Mouse (Mus musculus) spleen, adult 18-20 months (tissue): Measurements from ENCODE around the gene Rsph1.

Experiments used
- DNase-seq, 2 experiments: peaks; one replicate each; pipeline ENCODE4 v3.0.0; 2022; ENCODE audit warnings: mixed read lengths in 2 of 2

Gene Rsph1

GRCm38 (mm10) chr17:31253951-31254350, 23.2 kb downstream of the Rsph1 start:
- no peak for DNase-seq

GRCm38 (mm10) chr17:31247144-31247543, 30.0 kb downstream of the Rsph1 start:
- DNase-seq, result no peak

- DNase-seq, result no peak
These were observed 31.9 kb downstream of the Rsph1 start for GRCm38 (mm10) chr17:31245321-31245720.

GRCm38 (mm10) chr17:31242764-31243163, 34.4 kb downstream of the Rsph1 start:
- DNase-seq, result peak in 1 of 2 experiments; percentile 49

GRCm38 (mm10) chr17:31241156-31241555, 36.0 kb downstream of the Rsph1 start:
- DNase-seq, result no peak

- no peak for DNase-seq
These were observed 38.8 kb downstream of the Rsph1 start for GRCm38 (mm10) chr17:31238234-31239020.

- no peak for DNase-seq
These were observed 41.3 kb downstream of the Rsph1 start for GRCm38 (mm10) chr17:31235915-31236314.

GRCm38 (mm10) chr17:31232251-31233010, 44.8 kb downstream of the Rsph1 start:
- DNase-seq, result no peak

GRCm38 (mm10) chr17:31231780-31232179, 45.4 kb downstream of the Rsph1 start:
- no peak for DNase-seq

GRCm38 (mm10) chr17:31226931-31227330, 50.3 kb downstream of the Rsph1 start:
- DNase-seq, result no peak

GRCm38 (mm10) chr17:31226368-31226767, 50.8 kb downstream of the Rsph1 start:
- DNase-seq, result peak; percentile 21 to 23

GRCm38 (mm10) chr17:31224591-31224990, 52.6 kb downstream of the Rsph1 start:
- peak in 1 of 2 experiments; percentile 21 for DNase-seq

- peak; percentile 31 to 32 for DNase-seq
These were observed 53.3 kb downstream of the Rsph1 start for GRCm38 (mm10) chr17:31223835-31224234.

GRCm38 (mm10) chr17:31222810-31223310, 54.3 kb downstream of the Rsph1 start:
- DNase-seq, result no peak

- no peak for DNase-seq
These were observed 60.9 kb downstream of the Rsph1 start for GRCm38 (mm10) chr17:31216068-31216955.

GRCm38 (mm10) chr17:31211881-31212280, 65.3 kb downstream of the Rsph1 start:
- DNase-seq, result no peak

GRCm38 (mm10) chr17:31210299-31210698, 66.9 kb downstream of the Rsph1 start:
- no peak for DNase-seq

- DNase-seq, result no peak
These were observed 67.7 kb downstream of the Rsph1 start for GRCm38 (mm10) chr17:31209376-31209930.

- DNase-seq, result no peak
These were observed 68.5 kb downstream of the Rsph1 start for GRCm38 (mm10) chr17:31208654-31209053.

- no peak for DNase-seq
These were observed 69.3 kb downstream of the Rsph1 start, which contains the start of gene Ubash3a for GRCm38 (mm10) chr17:31207771-31208334. Gene Ubash3a (plus strand): TSS chr17:31207873.
